Mouse (Mus musculus): ENCODE results near the gene Ddx23.

The Ddx23 gene

GRCm38 (mm10) chr15:98662567-98663545 is at the start of gene Ddx23:
TSS of gene Ddx23 (minus strand) at chr15:98662894.
- peak; percentile 97 for DNase-seq (ENCODE audit: low spot score)

- DNase-seq (ENCODE audit: low spot score) = peak; percentile 91
Measured at GRCm38 (mm10) chr15:98710442-98710841, 47.7 kb upstream of the Ddx23 start.

GRCm38 (mm10) chr15:98707766-98708372 is 45.2 kb upstream of the Ddx23 start, which contains the start of gene Ccdc65:
TSS of gene Ccdc65 (plus strand) at chr15:98708207.
- peak; percentile 91 for DNase-seq (ENCODE audit: low spot score)

- DNase-seq (ENCODE audit: low spot score) = no peak
Measured at GRCm38 (mm10) chr15:98704312-98704711, 41.6 kb upstream of the Ddx23 start.

- peak; percentile 95 for DNase-seq (ENCODE audit: low spot score)
Measured at GRCm38 (mm10) chr15:98699190-98700105, 36.8 kb upstream of the Ddx23 start.

- DNase-seq (ENCODE audit: low spot score) = no peak
Measured at GRCm38 (mm10) chr15:98696216-98696615, 33.5 kb upstream of the Ddx23 start.

GRCm38 (mm10) chr15:98695726-98696125 is 33.0 kb upstream of the Ddx23 start:
- DNase-seq (ENCODE audit: low spot score) = no peak

DNA sequence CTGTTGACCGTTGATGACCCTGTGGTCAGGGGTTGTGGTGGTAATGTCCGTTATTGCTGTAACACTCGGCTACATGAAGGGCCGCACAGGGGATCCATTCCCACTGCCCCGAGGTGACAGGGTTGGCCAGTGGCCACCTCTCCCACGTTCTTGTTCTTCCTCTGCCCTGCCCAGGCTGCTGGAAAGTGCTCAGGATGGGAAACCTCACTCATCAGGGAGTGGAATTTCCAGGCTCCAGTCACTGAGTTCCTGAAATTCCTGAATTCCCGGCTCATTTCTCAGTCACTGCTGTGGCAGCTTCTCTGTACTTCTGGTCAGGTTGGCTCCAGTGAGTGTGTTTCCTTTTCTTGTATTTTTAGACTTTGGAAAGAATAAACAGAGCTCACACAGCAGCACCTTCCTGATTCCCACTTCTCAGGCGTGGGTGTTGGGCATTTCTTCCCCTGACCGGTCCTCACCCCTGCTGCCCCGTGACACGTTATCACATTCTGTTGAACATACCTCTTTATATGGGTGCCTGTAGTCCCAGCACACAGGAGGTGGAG is 29.5 kb upstream of the Ddx23 start:
- no peak for DNase-seq (ENCODE audit: low spot score)

- no peak for DNase-seq (ENCODE audit: low spot score)
Measured at GRCm38 (mm10) chr15:98691486-98692147, 28.9 kb upstream of the Ddx23 start.

DNA sequence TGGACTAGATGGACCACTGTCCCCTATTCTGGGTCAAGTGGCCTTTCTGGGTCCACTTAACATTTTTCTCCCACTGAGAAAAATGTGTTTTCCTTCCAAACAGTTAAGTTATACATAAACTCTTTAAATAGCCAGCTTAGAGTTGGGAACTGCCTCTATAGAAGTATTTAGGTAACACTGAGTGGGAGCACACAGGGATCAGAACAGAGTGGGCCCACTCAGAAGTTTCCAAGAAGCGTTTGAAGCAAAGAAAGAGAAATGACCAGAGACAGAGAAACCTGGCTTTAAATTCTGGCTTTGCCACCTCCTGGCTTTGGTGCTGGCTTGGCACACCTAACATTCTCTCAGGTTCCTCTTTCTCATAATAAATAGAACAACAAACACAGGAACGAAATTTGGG is 27.0 kb upstream of the Ddx23 start:
- no peak for DNase-seq (ENCODE audit: low spot score)

DNA sequence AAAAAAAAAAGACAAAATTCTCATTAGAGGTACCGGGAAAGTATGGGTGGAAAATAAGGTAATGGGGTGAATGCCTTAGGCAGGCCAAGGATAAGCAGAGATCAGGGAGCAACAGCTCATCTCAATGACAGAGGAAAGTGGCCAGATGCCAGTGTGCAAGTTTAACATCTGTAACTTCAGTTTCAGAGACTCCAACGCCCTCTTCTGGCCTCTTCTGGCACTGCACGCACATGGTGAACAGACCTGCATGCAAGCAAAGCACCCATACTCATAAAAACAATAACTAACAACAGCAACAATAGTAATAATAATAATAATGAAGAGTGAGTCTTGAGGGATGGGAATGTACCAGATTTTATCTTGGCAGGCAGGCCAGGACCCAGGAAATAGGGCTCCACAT is 23.2 kb upstream of the Ddx23 start:
- peak; percentile 66 for DNase-seq (ENCODE audit: low spot score)

DNA sequence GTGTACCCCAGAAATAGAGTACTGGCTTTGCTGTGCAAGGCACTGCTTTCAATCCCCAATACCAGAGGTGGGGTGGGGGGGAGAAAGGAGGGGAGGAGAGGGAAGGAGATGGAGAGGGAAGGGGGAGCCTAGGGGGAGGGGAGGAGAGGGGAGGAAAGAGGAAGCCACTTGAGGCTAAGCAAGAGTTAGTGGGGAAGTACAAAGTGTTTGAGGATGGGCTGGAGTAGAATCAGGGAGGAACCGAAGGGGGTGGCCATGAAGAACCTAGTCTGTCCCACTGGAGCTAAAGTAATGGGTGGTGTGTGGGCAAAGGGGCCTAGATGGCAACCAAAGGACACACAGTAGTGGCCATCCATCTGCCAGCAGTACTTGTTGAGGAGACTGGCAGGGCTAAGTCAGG is 21.1 kb upstream of the Ddx23 start:
- DNase-seq (ENCODE audit: low spot score) = no peak

DNA sequence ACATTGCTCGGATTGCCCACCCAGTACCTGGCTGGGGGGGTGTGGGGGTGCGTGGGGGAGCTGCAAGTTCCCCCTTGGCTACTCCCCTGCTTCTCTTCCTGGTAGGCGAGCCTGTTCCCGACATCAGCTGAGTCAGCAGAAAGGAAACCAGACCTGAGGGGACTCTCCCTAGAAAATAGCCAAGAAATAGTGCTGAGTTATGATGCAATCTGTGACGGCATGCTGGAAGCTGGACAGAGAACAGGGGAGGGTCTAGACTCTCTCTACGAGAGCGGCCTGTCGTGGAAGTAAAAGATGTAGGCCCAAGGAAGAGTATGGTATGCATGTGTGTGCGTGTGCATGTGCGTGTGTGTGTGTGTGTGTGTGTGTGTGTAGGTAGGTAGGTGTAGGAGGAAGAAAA is 20.5 kb upstream of the Ddx23 start:
- no peak for DNase-seq (ENCODE audit: low spot score)

DNA sequence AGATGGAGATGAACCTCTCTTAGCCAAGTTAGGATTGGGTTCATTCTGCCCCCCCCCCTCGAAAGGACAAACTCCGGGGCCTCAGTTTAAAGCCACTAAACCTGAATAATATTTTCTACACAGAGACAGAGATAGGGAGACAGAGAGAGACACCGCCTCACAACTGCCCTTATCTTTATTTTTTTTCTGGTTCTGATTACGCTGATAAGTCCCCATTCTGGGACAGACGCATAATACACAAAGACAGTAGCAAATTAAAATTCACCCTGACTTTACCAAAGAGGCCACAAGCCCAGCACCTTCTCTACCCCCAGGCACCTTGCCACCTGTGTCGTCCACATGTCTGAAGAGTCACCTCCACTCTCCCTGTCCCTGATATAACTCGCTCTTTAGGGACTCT is 18.9 kb upstream of the Ddx23 start:
- no peak for DNase-seq (ENCODE audit: low spot score)

GRCm38 (mm10) chr15:98680660-98681059 is 18.0 kb upstream of the Ddx23 start:
- DNase-seq (ENCODE audit: low spot score) = no peak

- no peak for DNase-seq (ENCODE audit: low spot score)
Measured at GRCm38 (mm10) chr15:98677977-98678376, 15.3 kb upstream of the Ddx23 start.

GRCm38 (mm10) chr15:98676940-98677728 is 14.4 kb upstream of the Ddx23 start, which contains the start of gene Rnd1:
TSS of gene Rnd1 (minus strand) at chr15:98677461.
- peak; percentile 63 for DNase-seq (ENCODE audit: low spot score)

GRCm38 (mm10) chr15:98676471-98676870 is 13.8 kb upstream of the Ddx23 start:
- no peak for DNase-seq (ENCODE audit: low spot score)

DNA sequence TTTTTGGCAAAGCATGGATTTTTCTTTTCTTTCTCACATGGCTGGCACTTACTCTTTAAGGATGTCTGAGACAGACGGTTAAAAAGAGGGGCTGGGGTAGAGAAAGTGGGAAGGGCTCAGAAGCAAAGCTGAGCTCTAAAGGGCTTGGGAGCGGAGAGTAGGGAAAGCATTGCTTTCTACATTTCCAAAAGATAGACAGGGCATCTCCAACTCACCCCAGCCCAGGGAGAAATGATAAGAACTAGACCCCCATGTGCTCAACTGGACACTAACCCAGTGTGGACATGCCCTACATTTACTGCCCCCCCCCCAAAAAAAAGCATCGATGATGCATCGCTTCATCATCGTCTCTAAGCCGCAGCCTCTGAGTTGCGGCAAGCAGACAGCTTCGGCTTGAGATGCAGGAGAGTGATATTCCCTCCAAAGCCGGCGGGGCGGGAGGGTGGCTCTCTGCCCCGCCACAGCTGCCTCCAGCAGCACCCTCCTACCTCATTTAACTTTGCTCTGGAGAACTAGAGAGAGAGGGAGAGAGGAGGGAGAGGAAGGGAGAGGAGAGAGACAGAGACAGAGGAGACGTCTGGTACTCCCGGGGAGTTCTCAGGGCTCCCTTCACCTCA is 13.0 kb upstream of the Ddx23 start:
- DNase-seq (ENCODE audit: low spot score) = no peak

DNA sequence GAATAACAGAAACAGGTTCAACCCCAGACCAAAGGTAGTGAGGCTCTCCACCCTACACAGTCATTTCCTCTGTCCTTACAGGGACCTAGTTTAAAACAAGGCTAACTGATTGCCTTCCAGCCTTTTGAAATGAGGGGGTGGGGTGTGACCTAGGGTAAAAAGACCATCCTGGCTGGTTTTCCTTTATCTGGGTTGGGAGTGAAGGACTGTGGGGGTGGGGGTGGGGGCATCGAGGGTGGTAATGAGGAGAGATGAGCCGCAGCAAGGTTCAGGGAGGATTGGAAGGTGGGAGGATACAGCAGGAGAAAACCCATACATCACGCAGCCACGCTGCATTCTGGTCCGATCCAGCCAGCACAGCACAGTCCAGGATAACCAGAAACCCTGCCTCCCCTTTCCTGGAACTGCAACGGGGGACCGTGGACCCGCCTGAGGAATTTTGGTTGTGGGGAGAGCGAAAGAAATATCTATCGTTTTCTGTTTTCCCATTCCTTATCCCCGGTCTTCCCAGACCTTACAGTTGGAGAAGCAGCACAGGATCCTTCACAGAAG is 12.4 kb upstream of the Ddx23 start:
- DNase-seq (ENCODE audit: low spot score) = no peak

Measured in testis, postnatal 10 days (tissue).